Mouse (Mus musculus): ENCODE measurements around the gene Ryr2. TPM values are rescaled to one million over a fixed set of nuclear protein-coding genes. Genes with fewer than 3 reads are reported as not detected.

Gene Ryr2
- total and polyA plus RNA-seq, 3 experiments, result 0.11 to 0.13 TPM; not detected in 1

GRCm38 (mm10) chr13:11912208-11912607 lies 194.5 kb downstream of the Ryr2 start:
- no peak overlapping the region for H3K9ac ChIP-seq (ENCODE audit: insufficient read depth, low read depth)
- H3K4me2 ChIP-seq (ENCODE audit: insufficient read depth, low read depth, poor library complexity, severe bottlenecking), result no peak overlapping the region
- no peak overlapping the region for H3K27ac ChIP-seq (ENCODE audit: insufficient read depth, low read depth)
- no peaks in the 10 kb centered on the region for H3K36me3 ChIP-seq (replicated peaks in 1 of 2; ENCODE audit: control insufficient read depth in 1 of 2, insufficient read depth in 1 of 2, low read length in 1 of 2)
- no peak for DNase-seq (ENCODE audit: extremely low read depth)
- H3K4me3 ChIP-seq (replicated peaks in 1 of 3; ENCODE audit: low read depth in 2 of 3, low read length in 2 of 3, poor library complexity in 1 of 3), result no peak overlapping the region
- in situ Hi-C loops (cut with MboI; ENCODE audit: low pct_ligation_motif_present, low pct_unique_long_range_greater_than_20kb, low sequenced_read_pairs), result no loop called here
- no peaks in the 10 kb centered on the region for H3K27me3 ChIP-seq (replicated peaks)
- H3K4me1 ChIP-seq (ENCODE audit: control insufficient read depth in 1 of 2, insufficient read depth in 2 of 2), result peaks cover 2 to 15% of the 10 kb centered on the region in 2 experiments; a peak in 3 of 4 replicates
- H3K9me3 ChIP-seq (replicated peaks; ENCODE audit: low read length), result no peaks in the 10 kb centered on the region
- no peaks in the 10 kb centered on the region for H3K79me2 ChIP-seq (replicated peaks; ENCODE audit: control insufficient read depth, extremely low read depth, insufficient read depth, poor library complexity, severe bottlenecking)
- dilution Hi-C loops (cut with MboI; ENCODE audit: extremely low pct_ligation_motif_present, extremely low pct_unique_long_range_greater_than_20kb, low sequenced_read_pairs), result no loop called here
- TF ChIP-seq GABPA (IDR thresholded peaks at IDR 0.05; ENCODE audit: insufficient replicate concordance, low read depth, low read length), result no peak
- TF ChIP-seq RCOR1 (conservative IDR thresholded peaks at IDR 0.05; ENCODE audit: low read depth, low read length), result no peak
- TF ChIP-seq POLR2AphosphoS2 (IDR thresholded peaks at IDR 0.05; ENCODE audit: low read depth, low read length), result no peak
- no peak for TF ChIP-seq USF1 (IDR thresholded peaks at IDR 0.05; ENCODE audit: low read depth, low read length)
- TF ChIP-seq MAZ (IDR thresholded peaks at IDR 0.05; ENCODE audit: low read depth, low read length), result no peak
- TF ChIP-seq CHD1 (IDR thresholded peaks at IDR 0.05; ENCODE audit: low read depth, low read length), result no peak
- TF ChIP-seq SMC3 (IDR thresholded peaks at IDR 0.05; ENCODE audit: low read depth, low read length), result no peak
- no peak for TF ChIP-seq USF2 (conservative IDR thresholded peaks at IDR 0.05; ENCODE audit: low read depth, low read length)
- TF ChIP-seq IRF4 (IDR thresholded peaks at IDR 0.05; ENCODE audit: low read depth, low read length), result no peak

- dilution Hi-C loops (cut with MboI; ENCODE audit: extremely low pct_ligation_motif_present, extremely low pct_unique_long_range_greater_than_20kb, low sequenced_read_pairs), result no loop called here
- TF ChIP-seq BHLHE40 (IDR thresholded peaks at IDR 0.05; ENCODE audit: low read depth, low read length) (no peak), EP300 (IDR thresholded peaks at IDR 0.05; ENCODE audit: low read length) (peak; percentile 56; the same call in 1 of the 2 replicates), ETS1 (conservative IDR thresholded peaks at IDR 0.05; ENCODE audit: low read depth, low read length) (peak; percentile 10; the same call in 1 of the 2 replicates), ZKSCAN1 (IDR thresholded peaks at IDR 0.05; ENCODE audit: borderline replicate concordance, low read depth, low read length) (no peak), IRF4 (IDR thresholded peaks at IDR 0.05; ENCODE audit: low read depth, low read length) (peak; percentile 79; the same call in 1 of the 2 replicates), JUN (IDR thresholded peaks at IDR 0.05; ENCODE audit: insufficient read depth, low read depth, low read length) (0 out of 2 replicates have a peak, but pooled peaks have one; percentile 14)
Measured at GRCm38 (mm10) chr13:11908123-11908522, 198.6 kb downstream of the Ryr2 start.

More at GRCm38 (mm10) chr13:11908123-11908522, 198.6 kb downstream of the Ryr2 start:
- Histone ChIP-seq H3K36me3 (replicated peaks in 1 of 2; ENCODE audit: control insufficient read depth in 1 of 2, insufficient read depth in 1 of 2, low read length in 1 of 2) (no peaks in the 10 kb centered on the region), H3K27ac (ENCODE audit: insufficient read depth, low read depth) (no peak overlapping the region), H3K27me3 (replicated peaks) (no peaks in the 10 kb centered on the region), H3K4me2 (ENCODE audit: insufficient read depth, low read depth, poor library complexity, severe bottlenecking) (peak overlapping the region; percentile 44; the same call in 1 of the 2 replicates), H3K4me1 (ENCODE audit: control insufficient read depth in 1 of 2, insufficient read depth in 2 of 2) (peaks cover 2 to 31% of the 10 kb centered on the region in 2 experiments; a peak in 3 of 4 replicates), H3K9ac (ENCODE audit: insufficient read depth, low read depth) (no peak overlapping the region), H3K4me3 (replicated peaks in 1 of 3; ENCODE audit: low read depth in 2 of 3, low read length in 2 of 3, poor library complexity in 1 of 3) (no peak overlapping the region), H3K9me3 (replicated peaks; ENCODE audit: low read length) (no peaks in the 10 kb centered on the region), H3K79me2 (replicated peaks; ENCODE audit: control insufficient read depth, extremely low read depth, insufficient read depth, poor library complexity, severe bottlenecking) (no peaks in the 10 kb centered on the region)
- in situ Hi-C loops (cut with MboI; ENCODE audit: low pct_ligation_motif_present, low pct_unique_long_range_greater_than_20kb, low sequenced_read_pairs), result no loop called here
- DNase-seq (ENCODE audit: extremely low read depth), result peak; percentile 37

Measured in CH12.LX (cell line).